Mouse (Mus musculus) lung, postnatal 36 days (tissue): ENCODE results near the gene Nubp1.
A peak's percentile ranks its signal among the peaks of the same experiment; 100 is the strongest.

Source experiments
- DNase-seq: peaks from one replicate; pipeline ENCODE4 v3.0.0; 2022; ENCODE audit warnings: mixed read lengths

Gene Nubp1

DNA sequence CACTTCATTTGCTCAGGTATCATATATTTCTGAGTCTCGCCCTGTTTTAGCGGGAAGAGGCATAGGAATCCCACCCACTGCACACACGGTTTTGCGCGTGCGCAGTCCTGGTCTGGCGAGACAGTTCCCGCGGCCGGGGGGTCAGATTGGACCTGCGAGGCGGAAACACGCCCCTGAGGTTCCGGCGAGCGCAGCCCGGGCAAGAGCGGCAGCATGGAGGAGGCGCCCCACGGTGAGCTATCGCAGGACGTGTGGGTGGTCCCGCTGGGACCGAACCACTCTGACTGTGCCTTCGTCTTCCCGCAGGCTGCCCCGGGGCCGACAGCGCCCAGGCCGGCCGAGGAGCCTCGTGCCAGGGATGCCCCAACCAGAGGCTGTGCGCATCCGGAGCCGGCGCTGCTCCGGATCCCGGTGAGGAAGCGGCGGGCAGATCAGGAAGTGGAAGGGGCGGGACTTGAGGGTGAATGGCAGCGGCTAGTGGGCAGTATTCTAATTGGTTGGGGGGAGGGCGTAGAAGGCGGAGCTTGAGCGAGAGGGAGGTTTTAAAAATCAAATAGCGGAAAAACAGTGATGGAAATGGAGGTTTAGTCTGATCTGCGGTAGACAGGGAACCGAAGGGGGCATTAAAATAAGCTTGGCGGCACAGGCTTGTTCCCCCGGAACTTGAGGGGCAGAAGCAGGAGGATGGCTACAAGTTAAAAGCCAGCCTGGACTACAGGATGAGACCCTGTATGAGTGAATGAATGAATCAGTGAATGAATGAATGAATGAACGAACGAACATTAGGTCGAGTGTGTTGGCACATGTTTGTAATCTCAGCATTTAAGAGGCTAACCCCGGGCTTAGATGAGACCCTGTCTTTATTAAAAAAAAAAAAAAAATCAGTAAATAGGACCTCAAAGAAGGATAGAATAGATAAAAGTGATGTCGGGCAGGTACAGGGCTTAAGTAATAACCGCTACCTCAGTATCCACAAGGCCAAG is at the start of gene Nubp1:
Gene Nubp1, plus strand, starts transcription at position 185 of the 983 bp plus-strand sequence.
- DNase-seq: peak; percentile 97

DNA sequence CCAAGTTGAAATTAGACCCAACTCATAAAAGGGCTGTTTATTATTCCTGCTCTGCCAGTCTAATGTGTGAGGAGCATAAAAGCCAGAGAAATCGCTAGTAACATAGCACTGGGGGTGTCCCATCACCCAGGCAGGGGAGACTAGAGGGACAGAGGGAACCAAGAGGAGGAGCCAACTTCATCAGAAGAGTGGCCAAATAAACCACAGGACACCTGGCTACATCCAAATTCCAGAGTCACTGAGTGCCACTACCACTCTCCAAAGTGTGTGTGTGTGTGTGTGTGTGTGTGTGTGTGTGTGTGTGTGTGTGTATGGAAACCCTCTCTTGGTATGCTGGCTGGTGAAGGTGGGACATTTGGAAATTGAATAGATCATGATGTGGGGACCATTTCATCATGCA is 48.7 kb upstream of the Nubp1 start:
- no peak for DNase-seq

DNA sequence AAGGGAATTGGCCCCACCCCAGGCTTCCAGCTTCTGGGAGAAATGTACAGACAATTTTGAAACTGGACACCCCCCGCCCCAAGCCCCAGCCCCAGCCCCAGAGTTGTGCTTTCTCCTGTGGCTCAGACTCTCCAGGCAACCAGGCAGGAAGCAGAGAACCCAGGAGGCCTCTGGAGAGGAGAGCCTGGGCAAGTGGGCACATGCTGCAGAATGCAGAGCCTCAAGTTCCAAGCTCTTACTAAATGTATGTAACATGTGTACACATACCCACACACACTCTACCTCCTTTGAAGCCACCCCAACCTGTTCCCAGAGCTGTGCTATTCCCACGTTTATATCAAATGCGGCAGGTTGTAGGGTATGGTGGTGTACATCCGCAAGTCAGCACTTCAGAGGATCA is 46.0 kb upstream of the Nubp1 start:
- DNase-seq: no peak

DNA sequence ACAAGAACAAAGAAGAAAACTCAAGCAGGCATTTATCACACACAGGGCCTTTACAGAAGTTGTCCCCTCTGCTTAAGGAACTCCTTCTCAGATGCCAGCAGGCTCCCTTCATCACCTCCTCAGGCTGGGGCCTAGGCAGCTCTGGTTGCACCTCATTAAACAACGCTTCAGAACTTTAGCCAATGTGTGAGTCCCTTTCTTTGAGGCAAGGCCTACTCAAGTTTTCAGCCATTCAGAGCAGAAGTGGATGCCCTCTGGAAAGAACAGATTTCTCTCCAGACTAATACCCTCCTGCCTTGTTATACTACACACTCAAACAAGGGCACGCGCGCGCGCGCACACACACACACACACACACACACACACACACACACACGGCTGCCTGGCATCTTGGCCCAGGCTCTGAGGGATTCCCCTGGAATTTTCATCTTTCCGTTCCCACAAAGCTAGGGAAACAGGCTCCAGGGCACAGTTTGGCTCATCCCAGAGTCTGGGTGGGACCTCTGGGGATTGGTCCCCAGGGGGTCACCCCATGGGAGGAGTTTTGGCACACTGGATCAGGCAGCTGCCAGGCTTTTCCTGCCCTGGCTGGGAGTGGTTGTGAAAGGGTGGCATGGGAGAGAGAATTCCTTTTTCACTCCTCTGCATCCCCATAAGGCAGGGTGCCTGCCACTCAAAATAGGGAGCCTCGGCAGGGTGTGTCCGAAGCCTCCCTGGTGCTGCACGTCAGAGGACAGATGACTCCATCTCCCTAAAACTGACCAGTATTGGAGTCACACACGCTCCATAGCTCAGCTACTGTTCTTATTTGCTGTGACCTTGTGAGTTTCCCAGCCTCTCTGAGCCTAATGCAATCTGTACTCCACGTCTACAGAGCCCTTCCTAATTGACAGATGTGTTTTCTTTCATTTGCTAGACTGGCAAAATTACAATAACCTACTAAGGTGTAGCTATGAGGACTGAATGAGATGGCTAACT is 45.2 kb upstream of the Nubp1 start:
- peak; percentile 80 for DNase-seq

DNA sequence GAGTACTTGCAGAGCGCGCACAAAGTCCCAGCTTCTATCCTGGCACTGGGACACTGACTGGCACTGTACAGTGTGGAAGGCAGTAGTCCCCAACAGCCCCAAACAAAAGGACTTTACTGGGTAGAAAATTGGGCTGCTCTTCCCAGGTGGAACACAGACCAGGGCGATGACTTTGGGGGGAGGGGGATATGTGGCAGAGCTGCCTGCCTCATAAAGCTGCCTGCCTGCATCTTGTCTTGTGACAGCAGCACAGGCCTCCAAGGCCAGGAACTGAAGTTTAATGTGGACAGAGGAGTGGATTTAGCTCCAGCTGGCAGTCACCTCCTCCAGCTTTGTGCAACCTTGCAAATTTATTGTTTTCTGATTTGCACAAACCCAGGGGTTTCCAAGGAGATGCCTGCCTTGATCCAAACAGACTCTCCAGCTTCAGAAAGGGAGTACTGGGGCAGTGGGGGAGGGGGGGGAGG is 42.2 kb upstream of the Nubp1 start:
- DNase-seq: peak; percentile 49

DNA sequence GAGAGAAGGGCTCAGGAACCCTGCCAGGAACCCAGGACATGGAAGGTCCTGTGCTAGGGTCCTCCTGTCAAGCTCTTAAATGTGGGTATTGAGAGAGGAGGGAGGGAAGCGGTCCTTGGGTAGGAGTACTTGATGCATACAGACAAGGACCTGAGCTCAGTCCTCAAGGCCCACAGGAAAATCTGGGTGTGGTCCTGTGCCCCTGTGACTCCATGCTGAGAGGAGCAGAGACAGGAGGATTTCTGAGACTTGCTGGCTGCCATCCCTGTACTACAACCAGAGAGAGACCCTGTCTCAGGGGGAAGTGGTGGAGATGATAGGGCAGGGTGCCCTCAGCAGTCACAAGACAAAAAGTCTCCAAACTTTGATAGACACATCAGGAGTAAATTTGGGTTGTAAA is 41.8 kb upstream of the Nubp1 start:
- no peak for DNase-seq

DNA sequence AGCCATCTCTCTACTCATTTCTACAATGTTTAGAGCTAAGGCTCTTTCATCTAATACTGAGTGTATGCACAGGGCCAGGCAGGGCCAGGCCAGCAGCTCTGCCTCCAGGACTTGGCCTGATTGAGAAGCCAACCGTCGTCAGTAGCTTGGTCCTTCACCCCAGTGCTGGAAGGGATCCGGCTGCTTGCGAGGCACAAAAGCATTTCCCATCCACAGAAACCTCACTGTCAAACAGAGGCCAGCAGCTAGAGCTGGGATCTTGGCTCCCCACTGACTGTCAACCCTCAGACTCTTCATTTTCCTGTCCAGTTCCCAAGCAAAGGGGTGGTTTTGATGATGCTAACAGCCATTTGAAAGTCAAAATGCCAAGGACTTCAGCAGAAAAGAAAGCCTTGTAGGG is 39.4 kb upstream of the Nubp1 start:
- peak; percentile 24 for DNase-seq

DNA sequence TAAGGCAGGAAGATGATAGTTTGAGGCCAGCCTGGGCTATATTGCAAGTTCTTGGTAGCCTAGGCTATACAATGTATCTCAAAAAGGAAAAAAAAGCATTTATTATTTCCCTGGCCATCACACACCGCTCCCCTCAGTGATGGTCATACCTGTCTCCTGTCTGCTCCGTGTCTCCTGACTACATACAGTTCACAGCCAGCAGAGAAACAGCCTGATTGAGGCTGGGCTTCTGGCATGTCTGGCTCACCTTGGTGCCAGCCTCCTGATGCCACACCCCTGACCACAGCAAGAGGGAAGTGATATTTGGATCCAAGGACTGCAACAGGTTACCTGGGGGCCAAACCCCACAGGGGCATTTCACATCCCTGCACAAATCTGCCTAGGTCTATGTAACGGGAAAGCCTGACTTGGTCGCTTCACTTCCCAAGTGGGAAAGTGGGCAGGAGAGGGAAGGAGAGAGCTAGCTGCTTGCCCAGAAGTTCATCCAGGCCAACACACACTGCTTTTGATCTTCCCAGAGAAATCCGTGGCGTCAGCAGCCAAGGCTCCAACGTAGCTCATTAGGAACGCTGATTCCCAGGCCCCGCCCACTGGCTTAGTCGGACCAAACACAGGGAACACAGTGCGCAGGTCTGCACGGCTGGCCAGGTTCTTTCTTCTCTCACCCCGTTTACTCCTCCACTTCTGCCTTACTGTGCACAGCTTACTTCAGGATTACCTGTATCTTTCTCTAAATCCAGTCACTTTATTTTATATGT is 37.3 kb upstream of the Nubp1 start:
- peak; percentile 83 for DNase-seq

DNA sequence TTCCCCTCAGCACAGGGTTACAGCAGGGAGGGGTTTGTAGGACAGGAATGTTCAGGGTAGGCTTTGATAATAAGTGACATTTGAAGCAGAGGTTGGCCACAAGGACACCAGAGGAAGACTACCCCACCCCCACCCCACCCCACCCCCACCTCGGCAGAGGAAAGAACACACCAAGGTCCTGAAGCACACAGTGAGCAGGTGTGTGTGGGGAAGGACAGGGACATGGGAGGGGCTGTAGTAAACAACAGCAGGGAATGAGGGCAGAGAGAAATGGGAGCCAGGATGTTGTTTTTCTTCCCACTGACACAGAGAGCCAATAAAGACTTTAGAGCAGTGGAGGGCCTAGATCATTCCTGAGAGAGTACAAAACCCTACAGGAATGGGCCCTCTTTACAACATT is 34.5 kb upstream of the Nubp1 start:
- no peak for DNase-seq

DNA sequence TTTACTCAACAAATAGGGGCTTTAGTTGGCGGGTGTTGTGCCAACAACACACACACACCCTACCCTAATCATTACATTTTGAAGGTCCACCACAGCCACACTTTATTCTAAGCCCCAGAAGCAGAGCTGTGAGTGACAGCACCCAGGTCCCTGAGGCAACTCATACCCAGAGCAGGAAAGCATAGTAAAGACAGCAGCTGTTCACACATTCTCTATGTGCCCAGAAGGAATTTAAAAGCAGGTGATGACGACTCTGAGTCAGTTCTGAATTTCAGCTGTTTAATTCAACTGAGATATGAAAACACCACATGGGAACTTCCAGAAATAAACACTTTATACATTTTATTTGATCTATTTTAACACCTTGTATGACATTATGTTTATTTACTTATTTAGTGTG is 32.2 kb upstream of the Nubp1 start:
- no peak for DNase-seq

DNA sequence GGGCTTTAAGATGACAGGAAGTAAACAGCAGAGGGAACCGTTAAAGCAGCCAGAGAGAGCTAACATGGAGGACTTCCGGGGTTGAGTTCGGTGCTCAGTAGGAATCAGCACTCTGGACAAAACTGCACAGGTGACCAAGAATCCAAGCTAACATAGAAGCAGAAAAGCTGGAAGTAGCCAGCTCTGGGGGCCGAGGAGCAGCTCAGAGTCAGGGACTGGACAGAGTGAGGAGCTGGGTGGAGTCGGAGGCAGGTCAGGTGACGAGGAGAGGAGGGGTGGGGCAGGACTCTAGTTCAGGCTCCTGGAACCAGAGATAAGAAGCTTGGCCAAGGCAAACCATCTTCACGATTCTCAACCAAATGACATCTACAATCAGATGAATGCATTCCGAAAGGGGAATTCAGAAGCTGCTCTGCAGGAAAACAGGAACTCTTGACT is 27.7 kb upstream of the Nubp1 start:
- DNase-seq: peak; percentile 80

DNA sequence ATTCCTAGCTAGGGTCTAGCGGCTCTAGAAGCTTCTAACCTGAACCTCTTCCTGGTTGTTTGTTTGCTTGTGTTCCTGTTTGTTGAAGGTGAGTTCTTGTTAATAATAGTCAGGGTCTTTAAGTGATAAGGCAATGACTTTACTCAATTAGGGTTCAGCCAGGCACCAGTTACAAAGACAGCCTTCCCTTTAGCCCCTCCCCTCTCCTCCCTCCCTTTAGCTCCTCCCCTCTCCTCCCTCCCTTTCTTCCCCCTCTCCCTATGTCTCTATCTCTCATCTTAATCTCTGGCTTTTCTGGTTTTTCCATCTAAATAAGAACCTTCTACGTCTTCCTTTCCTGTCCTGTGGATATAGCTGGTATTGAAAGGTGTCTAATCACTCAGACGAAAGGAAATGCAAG is 27.2 kb upstream of the Nubp1 start:
- DNase-seq: peak; percentile 23

DNA sequence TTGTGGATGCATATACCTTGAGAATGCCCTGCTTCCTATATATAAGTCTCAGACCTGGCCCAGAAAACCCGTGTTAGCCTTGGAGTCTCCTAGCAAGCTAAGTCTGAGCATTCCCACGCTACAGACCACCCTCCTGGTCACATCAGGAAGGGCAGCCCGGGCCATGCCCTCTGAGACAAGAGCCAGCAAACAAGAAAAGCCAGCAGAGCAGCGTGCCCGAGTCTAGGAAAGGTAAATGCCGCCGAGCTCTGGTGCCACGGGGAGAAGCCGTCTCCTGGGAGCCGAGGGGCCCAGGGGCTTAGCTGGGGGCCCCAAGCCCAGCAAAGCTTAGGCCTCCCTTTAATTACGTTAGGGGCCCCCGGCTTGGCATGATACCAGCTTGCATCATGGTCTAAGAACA is 26.5 kb upstream of the Nubp1 start:
- DNase-seq: no peak

DNA sequence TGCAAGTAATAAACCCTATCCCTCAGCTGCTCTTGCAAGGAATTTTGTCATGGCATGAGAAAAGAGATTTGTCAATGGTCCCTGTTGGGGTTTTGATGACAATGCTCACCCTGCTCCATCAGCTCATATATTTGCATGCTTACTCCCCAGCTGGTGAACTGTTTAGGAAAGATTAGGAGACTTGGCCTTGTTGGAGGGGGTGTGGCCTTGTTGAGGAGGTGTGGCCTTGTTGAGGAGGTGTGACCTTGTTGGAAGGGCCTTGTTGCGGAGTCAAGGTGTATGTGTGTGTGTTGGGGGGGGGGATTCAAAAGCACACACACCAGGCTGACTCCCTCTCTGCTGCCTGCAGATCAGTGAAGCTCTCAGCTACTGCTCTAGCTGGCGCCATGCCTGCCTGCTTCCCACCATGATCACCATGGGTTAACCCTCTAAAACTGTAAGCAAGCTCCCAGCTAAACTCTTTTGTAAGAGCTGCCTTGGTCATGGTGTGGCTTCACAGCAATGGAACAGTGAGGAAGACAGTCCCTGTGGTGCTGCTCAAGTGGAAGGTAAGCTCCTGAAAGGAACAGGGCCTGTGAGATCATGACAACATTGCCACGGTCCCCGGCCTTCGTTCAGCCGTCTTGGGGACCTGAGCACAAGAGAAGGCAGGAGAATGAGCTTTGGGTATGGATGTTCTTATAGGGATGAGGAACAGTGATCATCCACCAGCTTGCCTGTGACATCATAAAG is 22.9 kb upstream of the Nubp1 start:
- no peak for DNase-seq

DNA sequence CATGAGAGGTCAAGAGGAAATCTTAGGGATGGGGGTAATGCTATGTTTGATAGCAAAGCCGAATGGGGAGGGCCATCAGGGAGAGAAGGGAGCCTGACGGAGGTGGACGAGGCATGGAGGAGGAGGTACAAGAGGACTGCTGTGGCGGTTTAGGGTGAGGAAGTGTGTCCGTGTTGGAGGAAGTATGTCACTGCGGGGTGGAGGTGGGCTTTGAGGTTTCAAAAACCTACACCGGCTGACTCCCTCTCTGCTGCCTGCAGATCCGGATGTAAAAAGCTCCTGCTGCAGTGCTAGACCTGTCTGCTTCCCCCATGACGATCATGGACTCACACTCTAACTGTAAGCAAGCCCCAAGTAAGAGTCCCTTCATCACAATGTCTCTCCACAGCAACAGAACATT is 19.2 kb upstream of the Nubp1 start:
- DNase-seq: no peak

DNA sequence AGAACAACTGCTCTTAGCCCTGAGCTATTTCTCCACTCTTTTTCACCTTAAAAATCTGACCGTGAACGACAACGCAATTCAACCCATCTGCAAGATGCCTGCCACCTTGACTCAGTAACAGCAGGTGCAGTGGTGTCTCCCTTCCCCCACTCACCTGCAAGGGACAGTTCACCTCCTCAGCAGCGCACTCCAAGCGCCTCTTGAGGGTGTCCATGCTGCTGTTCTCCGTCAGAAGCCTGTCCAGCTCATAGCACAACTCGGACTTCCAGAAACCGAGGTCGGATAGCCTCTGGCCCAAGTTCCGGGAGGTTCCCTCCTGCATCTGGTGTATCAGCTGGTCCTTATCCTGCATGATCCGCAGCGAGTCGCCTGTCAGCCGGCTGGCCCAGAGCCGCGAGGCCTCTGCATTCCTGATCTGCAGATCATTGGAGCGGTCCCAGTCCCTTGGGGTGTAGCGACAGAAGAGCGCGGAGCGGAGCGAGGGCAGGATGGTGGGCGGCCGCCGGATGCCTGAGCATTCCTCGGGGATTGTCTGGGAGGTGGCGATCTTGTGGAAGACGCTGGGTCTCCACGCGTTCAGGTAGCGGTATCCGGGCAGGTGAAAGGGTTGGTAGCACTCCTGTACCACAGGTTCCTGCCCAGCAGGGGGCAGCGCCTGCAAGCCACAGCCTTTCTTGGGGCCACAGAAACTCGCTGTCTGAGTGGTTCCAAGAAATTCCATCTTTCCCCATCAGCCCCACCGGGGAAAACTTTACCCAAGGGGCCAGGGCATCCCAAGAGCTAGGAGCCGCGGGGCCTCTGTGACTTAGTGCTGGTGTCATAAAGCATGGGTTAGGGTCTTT is 16.8 kb upstream of the Nubp1 start, which contains the start of gene Tekt5:
Gene Tekt5, minus strand, starts transcription at position 792 of the 842 bp plus-strand sequence.
- DNase-seq: peak; percentile 77

DNA sequence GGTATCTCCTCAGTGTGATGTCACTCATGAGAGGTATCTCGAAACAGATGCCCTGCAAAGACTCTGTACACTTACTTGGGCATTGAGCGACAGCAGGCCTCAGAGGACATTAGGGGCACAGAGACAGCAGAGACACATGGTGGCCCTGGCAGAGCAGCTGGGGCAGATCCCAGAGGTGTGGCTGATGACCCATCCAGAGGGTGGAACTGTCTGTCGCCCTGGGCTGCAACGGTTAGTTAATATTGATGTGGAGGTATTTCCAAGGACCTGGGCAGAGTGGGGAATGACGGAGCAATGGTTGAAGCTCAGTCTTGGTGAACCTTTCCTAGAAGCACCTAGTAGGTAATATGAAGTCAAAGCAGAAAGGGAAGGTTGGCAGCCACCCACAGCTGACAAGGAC is 13.0 kb upstream of the Nubp1 start:
- DNase-seq: no peak

DNA sequence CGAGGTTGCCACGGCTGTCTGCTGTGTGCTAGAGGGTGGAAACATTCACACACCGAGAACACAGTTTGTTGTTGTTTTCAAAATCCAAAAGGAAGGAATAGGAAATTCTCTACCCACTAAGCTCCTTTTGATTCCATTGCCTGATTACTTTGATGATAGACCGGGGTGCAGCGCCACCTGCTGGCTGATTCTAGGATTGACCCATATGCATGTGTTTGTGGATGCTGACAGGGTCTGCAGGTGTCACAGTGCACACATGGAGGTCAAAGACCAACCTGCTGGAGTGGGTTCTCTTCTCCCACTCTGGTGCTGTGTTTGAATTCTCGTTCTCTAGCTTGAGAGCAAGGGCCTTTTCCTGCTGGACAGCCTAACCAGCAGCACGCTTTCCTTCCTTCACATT is 12.6 kb upstream of the Nubp1 start:
- peak; percentile 93 for DNase-seq

DNA sequence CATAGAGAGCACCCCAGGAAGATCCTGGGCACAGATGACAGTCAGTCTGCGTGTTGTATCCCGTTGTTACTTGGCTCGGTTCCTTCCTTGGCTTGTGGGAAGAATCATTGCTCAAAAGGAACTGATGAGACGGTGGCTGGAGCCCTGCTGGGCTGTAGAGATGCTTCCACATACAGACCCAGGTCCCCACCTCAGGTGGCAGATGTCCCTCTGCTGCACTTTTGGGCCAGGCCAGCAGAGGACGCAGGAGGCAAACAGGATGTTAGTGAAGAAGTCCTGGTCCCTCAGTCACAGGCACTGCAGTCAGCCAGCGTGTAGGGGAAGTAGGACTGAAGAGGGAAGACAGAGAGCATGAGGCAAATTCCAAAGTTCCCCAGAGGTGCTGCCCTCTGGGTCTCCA is 4.2 kb downstream of the Nubp1 start:
- DNase-seq: peak; percentile 76

DNA sequence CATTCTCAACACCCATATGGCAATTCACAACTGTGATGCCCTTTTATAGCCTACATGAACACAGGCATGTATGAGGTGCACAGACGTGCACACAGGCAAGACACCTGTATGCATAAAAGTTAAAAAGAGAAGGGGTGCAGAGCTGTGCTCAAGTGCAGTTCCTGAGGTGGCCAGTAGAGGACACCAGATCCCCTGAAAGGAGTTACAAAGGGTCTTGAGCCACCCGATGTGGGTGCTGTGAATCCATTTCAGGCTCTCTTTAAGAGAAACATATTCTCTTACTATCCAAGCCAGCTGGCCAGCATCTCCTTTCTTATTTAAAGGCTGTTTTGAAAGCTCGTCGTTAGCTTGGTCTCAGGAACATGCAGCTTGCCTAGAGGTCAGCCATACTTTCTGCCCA is 5.1 kb downstream of the Nubp1 start:
- DNase-seq: no peak
